Mouse (Mus musculus) 3134 (cell line): ENCODE results near the gene Pfn3.

Source experiments
- DNase-seq: peaks from one replicate; pipeline ENCODE4 v3.0.0-alpha.2; 2011; ENCODE audit warnings: low spot score; ENCODE audit not compliant: insufficient read length; ENCODE audit errors: extremely low read depth

The Pfn3 gene

DNA sequence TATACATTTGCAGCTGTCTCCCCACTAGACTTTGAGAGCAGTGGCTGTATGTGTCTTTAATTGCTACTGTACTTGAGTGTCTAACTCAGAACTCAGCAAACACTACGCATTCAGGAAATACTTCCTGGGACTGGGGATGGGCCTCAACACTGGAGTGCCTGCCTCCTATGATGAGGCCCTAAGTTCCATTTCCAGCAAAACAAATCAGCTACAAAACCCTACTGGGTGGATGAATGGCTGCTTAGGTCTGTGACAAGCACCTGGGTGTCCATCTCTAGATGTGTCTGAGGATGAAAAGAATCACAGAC is 15.0 kb downstream of the Pfn3 start:
- DNase-seq, result no peak

DNA sequence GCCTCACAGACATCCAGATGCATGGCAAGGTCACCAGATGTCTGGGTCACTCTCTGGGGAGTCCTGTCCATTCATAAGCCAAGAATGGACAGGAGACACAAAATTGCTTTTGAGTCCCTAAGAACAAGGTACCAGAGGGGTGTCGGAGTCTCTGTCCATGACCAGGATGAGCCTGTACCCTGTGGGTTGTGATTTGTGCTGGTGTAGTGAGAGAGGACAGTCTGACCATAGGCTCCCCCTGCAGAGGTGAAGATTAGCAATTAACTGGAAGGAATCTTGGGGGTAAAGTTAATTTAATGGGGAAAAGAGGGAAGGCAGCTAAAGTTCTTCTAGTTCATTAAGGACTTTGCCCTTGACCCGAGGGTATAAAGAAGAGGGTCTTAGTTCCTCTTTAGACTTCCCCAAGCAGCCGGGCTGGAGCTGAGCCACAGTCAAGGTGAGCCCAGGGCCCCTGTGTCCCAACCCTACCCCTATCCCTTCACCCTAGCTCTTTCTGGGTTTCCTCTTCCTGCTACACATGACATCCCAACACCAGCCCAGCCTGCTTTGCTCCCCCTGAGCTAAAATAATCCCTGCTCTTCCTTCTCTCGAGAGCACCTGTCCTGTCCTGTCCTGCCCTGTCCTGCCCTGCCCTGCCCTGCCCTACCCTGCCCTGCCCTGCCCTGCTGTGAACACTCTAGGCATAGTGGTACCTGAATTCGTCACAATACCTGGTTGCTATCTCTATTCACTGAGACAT is 15.6 kb downstream of the Pfn3 start:
- DNase-seq, result no peak

DNA sequence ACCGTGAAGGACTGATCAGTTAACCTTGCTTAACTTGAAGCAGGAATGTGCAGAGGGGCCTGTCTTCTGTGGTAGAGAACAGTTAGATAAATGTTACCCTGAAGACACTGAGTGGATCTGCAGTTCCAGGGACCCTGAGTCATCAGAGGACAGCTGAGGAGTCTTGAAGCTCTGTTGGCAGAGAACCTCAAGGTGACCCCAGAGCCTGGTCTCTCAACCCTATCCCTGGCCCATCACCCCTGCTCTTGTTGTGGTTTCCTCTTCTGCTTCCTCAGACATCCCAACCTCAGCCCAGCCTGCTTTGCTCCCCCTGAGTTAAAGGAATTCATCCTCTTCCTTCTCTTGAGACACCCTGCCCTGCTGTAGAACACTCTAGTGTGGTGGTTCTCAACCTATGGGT is 16.9 kb downstream of the Pfn3 start, which contains the start of gene Slc34a1:
Gene Slc34a1, plus strand, starts transcription at position 100 of the 400 bp plus-strand sequence.
- DNase-seq, result no peak

DNA sequence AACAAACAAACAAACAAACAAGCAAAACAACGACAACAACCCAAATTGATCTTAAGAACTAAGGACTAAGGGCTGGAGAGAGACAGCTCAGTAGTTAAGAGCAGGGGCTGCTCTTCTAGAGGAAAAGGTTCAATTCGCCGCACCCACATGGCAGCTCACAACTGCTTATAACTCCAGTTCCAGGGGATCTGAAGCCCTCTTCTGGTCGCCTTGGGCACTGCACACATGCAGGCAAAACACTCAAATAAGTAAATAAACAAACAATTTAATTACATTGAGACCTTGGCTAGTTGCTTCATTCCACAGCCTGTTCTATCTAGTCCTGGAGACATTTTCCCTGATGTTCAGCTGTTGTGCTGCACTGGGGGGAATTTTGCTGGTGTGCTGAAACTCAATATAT is 22.1 kb downstream of the Pfn3 start:
- no peak for DNase-seq

DNA sequence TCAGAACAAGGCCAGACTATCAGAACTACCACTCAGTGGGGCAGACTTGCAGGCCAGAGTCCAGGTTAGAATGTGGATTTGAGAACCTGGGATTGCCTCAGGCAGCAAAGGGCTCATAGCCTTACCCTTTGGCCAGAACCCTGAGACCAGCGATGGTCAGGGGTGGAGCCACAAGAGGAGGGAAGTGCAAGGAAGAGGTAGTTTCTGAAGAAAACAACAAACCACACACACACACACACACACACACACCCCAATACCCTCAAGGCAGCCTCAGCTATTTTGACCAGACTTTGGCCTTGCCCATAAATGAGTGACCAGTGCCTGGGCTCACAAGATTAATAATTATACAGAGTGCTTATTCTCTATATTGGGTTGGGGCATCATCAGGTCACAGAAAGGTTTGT is 23.4 kb downstream of the Pfn3 start:
- no peak for DNase-seq

DNA sequence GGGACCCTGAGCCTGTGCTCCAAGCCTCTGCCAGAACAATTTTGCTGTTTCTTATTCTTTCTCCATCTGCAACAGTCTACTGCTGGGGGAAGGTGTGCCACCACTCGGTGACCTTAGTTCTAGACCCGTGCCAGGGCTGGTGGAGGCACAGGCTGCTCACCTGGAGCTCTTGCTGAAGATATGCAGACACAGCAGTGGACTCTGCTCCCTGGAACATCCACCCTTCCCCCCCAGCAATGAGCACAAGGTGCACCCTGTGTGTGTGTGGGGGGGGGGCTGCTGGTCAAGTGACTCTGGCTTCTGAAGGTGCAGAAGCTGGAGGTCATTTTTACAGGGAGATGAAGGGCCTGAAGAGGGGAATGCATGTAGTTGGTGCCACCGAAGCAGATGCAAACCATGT is 24.4 kb downstream of the Pfn3 start:
- no peak for DNase-seq

DNA sequence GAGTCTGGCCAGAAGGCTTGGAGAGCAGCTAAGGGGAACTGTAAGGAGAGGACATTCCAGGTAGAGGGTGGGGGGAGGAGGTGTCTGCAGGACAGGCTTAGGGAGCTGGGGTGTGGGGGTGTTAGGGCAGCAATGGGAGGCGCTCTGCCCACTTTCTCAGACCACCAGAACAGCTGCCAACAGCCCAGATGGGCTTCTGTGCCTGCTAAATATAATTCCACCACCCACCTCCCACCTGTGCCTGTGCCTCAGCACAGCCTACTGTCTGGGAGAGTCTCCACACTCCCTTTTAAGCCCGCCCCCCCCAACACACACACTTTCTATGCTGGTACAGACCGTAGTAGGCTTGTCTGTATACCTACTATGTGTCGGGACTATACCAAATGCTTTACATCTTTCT is 33.2 kb downstream of the Pfn3 start:
- no peak for DNase-seq

DNA sequence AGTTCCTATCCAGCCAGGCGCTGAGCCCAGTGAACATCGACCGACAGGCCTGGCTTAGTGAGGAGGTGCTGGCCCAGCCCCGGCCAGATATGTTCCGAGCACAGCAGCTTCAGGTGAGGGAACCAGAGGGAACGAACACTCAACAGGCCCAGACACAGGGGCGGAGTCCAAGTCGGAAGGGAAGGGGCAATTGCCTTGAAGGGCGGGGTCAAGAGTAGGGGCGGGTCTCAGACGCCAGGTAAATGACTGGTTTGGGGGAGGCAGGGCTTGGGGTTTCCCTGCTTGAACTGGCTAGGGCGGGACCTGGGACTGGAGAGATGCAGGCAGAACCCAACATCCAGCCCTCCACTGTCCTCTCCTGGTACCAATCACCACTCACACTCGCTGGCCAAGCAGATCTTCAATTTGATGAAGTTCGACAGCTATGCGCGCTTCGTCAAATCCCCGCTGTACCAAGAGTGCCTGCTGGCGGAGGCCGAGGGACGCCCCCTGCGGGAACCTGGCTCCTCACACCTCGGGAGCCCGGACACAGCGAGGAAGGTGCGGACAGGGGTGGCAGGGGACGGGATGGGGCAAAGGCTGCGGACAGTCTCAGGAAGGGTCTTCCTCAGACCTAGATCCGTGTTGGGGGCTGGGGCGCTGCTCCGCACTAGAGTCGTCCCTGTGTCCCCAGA is 36.0 kb downstream of the Pfn3 start:
- peak; percentile 10 for DNase-seq

DNA sequence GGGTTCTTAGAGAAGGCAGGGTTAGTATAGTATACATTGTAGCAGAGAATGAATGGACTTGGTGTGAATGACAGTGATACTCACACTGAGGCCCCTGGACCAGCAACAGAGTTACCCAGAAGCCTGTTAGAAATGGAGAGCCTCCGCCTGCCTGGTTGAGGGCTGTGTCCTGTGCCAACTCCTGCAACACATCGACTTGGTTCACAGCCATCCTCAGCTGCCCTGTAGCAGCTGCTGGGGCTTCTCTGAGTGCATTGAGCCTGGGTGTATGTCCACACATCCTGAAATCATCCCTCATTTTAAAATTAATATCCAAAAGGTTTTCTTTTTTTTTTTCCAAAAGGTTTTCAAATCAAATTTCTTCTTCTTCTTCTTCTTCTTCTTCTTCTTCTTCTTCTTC is 39.2 kb downstream of the Pfn3 start:
- DNase-seq, result no peak

DNA sequence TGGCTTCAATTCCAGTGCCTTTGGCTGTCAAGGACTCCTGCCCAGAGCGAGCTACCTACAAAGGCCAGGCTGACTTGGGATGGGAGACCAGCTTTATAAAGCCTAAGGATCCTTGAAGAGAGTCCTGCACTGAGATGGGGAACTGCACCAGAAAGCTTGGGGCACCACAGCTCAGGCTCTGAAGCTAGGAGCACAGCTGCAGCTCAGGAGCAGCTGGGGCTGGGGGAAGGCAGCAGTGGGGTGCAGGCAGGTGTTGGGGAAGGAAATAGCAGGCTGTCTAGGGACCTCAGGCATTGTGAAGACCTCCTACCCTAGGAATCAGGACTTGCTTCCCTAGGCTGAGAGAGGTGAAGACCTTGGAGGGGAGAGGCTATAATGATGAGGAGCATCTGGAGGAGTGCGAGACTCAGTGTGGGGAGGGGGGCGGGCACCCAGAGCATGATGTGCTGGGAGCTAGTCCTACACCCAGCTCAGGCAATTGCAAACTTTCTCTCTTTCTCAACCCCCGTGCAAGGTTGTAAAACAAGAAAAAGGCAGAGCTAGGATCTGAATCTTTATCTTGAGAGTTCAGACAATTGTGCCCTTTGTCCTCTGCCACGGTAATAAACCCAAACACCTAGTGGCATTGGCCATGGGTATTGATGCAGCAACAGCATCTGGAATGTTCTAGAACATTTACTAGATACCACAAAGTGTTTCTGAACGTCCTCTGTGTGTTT is 40.7 kb downstream of the Pfn3 start:
- DNase-seq, result no peak

DNA sequence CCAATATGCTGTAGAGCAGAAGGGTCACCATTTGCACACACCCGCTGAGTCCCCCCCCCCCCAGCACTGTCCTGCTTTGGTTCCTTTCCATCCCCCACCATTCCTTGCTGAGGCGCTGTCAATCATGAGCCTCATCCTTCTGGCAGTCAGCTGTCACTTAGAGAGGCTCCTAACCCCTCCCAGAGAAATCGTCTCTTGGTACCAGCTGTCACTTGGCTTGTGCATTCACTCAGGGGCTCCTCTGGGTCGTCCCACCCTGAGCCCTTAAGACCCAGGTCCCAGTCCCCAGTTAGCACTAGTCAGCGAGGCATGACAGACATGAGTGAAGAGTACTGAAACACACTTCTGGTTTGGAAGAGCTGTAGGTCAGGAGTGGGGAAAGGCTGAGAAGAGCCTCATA is 43.3 kb downstream of the Pfn3 start:
- no peak for DNase-seq

DNA sequence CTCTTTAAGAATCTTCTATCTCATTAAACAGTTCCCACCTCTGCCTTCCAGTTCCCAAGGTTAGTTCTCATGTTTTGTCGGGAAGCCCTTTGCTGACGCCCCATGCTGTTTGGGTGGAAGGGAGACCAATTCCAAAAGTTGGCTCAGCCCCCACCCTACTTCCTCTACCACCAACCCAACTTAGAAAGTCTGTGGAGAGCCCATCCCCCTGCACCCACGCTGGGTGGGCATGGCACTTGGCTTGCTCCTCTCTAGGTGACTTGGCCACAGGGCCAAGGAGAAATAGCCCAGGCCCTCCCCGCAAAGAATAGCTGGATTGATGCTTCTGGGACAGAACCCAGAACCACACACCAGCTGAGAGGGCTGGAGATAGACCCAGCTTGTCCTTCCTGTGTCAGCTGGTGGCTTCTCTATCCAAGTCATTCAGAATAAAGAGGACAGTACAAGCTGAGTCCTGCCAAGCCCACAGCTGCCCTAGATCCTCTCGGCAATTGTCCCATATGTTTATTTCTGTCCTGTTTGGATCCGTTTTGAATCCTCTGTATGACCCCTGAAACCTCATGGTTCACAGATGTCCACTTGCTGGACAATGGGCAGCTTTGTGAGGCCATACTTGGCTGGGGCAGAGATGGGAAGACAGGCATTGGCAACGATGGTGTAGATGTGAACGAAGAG is 43.9 kb downstream of the Pfn3 start:
- DNase-seq, result no peak

DNA sequence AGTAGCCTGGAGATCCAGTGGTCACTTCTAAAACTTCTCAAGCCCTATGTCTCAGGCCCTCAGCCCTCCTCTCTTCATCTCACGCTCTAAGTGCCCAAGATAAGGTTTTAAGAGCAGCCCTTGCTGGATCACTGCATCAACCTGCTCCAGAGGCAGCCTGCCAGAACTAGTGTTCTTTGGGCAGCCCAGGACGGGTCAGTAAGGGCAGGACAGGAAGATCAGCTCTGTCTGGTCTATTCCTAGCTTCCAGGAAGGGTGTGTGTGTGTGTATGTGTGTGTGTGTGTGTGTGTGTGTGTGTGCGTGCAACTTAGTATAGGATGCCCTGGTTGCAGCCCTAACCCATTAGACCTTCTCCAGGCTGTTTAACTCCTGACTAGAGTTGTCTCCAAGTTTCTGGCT is 44.8 kb downstream of the Pfn3 start:
- DNase-seq, result no peak

DNA sequence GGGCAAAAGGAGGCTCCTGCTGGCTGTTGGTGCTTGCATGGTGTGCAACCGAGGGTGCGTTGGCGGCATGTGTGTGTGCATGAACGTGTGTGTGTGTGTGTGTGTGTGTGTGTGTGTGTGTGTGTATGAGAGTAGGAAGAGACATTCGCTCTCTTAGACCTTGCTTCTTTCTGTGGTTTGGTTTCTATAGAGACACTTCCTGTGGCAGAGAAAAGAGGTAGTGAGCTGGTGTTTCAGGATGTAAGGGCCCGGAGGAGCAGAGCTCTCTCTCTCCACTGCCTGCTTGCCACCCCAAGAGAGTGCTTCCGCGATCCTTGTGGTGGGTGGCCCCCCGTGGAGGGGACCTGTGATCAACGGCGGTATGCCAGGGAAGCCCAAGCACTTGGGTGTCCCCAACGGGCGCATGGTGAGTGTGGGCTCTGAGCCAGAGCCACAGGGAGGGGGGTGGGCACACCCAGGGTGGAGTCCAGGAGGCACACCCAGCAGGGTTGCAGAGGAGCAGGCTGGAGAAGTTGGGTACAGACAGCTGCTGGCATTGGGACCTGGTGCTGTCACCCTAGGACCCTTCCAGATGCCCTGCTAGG is 45.4 kb downstream of the Pfn3 start, which contains the start of gene Rgs14:
Gene Rgs14, plus strand, starts transcription at position 202 of the 584 bp plus-strand sequence.
- peak; percentile 56 for DNase-seq

DNA sequence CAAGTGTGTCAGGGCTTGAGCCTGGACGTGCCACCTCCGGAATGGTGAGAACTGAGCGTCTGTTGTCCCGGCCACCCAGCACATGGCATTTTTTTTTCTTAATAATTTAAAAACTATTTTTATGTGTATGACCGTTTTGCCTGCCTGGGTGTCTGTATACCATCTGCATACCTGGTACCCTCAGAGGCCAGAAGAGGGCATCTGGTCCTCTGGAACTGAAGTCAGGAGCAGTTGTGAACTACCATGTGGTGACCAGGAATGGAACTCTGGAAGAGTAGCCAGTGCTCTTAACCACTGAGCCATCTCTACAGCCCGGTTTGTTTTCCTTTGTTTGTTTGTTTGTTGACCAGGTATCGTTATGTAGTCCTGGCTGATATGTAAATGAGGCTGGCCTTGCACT is 46.6 kb downstream of the Pfn3 start:
- DNase-seq, result no peak
